Mouse (Mus musculus) liver, postnatal 0 days (tissue): Measurements from ENCODE around the gene Med26. TPM values are rescaled to one million over a fixed set of nuclear protein-coding genes. Genes with fewer than 3 reads are reported as not detected.

Experiments
- ATAC-seq: fragments of 200-750 bp; cut with Nextera tagmentation; 2 replicates; pipeline ENCODE4 v1.8.0; 2017; ENCODE audit warnings: mild to moderate bottlenecking, moderate library complexity
- DNase-seq: peaks from one replicate; pipeline ENCODE4 v3.0.0-alpha.2; 2016
- H3K27ac ChIP-seq: fragments of 300-500 bp; sonication (generic); 2 replicates; pipeline ENCODE4 v1.5.1; 2014; ENCODE audit warnings: antibody characterized with exemption, moderate library complexity, mild to moderate bottlenecking, low read depth
- H3K27me3 ChIP-seq: fragments of 300-500 bp; sonication (generic); 2 replicates; pipeline ENCODE4 v1.6.1; 2014; ENCODE audit warnings: low read length, control low read depth, mixed read lengths; ENCODE audit not compliant: insufficient read depth
- H3K36me3 ChIP-seq: fragments of 300-500 bp; sonication (generic); replicated peaks from 2 replicates; pipeline ENCODE4 v1.6.1; 2014; ENCODE audit warnings: mild to moderate bottlenecking, control low read depth, low read length, moderate library complexity, mixed read lengths; ENCODE audit not compliant: insufficient read depth
- H3K4me1 ChIP-seq: fragments of 300-500 bp; sonication (generic); 2 replicates; pipeline ENCODE4 v1.6.1; 2014; ENCODE audit warnings: antibody characterized with exemption, mild to moderate bottlenecking, control low read depth; ENCODE audit not compliant: insufficient read depth
- H3K4me2 ChIP-seq: fragments of 300-500 bp; sonication (generic); 2 replicates; pipeline ENCODE4 v1.6.1; 2014; ENCODE audit warnings: low read depth, mild to moderate bottlenecking, low read length, moderate library complexity, mixed read lengths
- H3K4me3 ChIP-seq: fragments of 300-500 bp; sonication (generic); 2 replicates; pipeline ENCODE4 v1.5.1; 2014; ENCODE audit warnings: low read depth, low read length
- H3K9ac ChIP-seq: fragments of 300-500 bp; sonication (generic); replicated peaks from 2 replicates; pipeline ENCODE4 v1.6.1; 2014; ENCODE audit warnings: mild to moderate bottlenecking, moderate library complexity
- H3K9me3 ChIP-seq: fragments of 300-500 bp; sonication (generic); 2 replicates; pipeline ENCODE4 v1.6.1; 2016; ENCODE audit warnings: mild to moderate bottlenecking, control low read depth, low read length, mixed read lengths
- CTCF ChIP-seq: sonication (generic); IDR thresholded peaks from 2 replicates; pipeline ENCODE4 v1.5.1; 2016; ENCODE audit warnings: antibody characterized with exemption, low read depth
- EP300 ChIP-seq: IDR thresholded peaks from 2 replicates; pipeline ENCODE4 v1.6.1; 2016; ENCODE audit warnings: antibody characterized with exemption, low read depth, mild to moderate bottlenecking
- WGBS: fragments of 180-500 bp; shearing (Covaris S2); extraction: QIAGEN DNeasy Blood & Tissue Kit; methylation state at CpG from one replicate; pipeline ENCODE4 v1.1.7; 2014; ENCODE audit not compliant: insufficient replicate concordance; 5-methylcytosine and 5-hydroxymethylcytosine counted together
- polyA plus RNA-seq: library from polyadenylated mRNA; unstranded; fragments of >200 nt; fragmentation: Nextera tagmentation; extraction: Ambion mirVana; gene quantifications from 2 replicates; pipeline ENCODE4 v1.2.1, GENCODE M21; 2015

Med26 gene
- polyA plus RNA-seq, 1 experiment from 2014 or later, result 4.9 TPM

DNA sequence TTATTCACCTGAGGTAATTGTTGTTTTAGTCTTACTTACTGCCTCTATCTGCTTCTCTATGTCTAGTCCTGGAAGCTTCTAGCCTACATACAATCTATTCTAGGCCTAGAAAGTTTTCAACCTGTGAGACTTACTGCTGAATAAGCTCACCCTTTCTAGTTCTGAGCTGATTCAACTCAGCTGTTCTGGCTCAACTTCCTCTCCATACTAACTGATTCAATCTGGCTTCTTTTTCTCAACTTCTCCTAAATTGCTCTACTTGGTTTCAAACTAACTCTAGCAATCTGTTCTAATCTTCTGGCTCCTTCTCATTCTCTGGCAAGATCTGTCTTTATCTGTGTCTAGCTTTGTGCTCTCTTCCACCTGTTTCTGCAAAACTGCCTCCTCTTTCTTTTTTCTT lies 26.2 kb downstream of the Med26 start:
- TF ChIP-seq CTCF, result no peak
- no peaks in the 10 kb centered on the region for H3K36me3 ChIP-seq
- H3K27ac ChIP-seq, result no peak overlapping the region
- H3K4me1 ChIP-seq, result no peaks in the 10 kb centered on the region
- H3K27me3 ChIP-seq, result no peaks in the 10 kb centered on the region
- H3K4me2 ChIP-seq, result no peak overlapping the region
- ATAC-seq (no peak), DNase-seq (no peak)
- no peak overlapping the region for H3K9ac ChIP-seq
- H3K9me3 ChIP-seq, result no peaks in the 10 kb centered on the region
- H3K4me3 ChIP-seq, result no peak overlapping the region

GRCm38 (mm10) chr8:72517421-72517988 lies 30.6 kb downstream of the Med26 start:
- DNase-seq (no peak), ATAC-seq (no peak)
- Histone ChIP-seq H3K4me3 (no peak overlapping the region), H3K27me3 (no peaks in the 10 kb centered on the region), H3K4me2 (no peak overlapping the region), H3K9ac (no peak overlapping the region), H3K27ac (no peak overlapping the region), H3K9me3 (no peaks in the 10 kb centered on the region), H3K36me3 (no peaks in the 10 kb centered on the region), H3K4me1 (peaks cover 4% of the 10 kb centered on the region; the same call in 1 of the 2 replicates)
- WGBS, result 70% methylated on average over 7 of the region's 7 CpGs
- TF ChIP-seq EP300 (no peak), CTCF (no peak)

- no peak overlapping the region for H3K27ac ChIP-seq
- no peaks in the 10 kb centered on the region for H3K27me3 ChIP-seq
- H3K9ac ChIP-seq, result no peak overlapping the region
- H3K36me3 ChIP-seq, result no peaks in the 10 kb centered on the region
- no peak overlapping the region for H3K4me3 ChIP-seq
- no peak overlapping the region for H3K4me2 ChIP-seq
- H3K4me1 ChIP-seq, result peaks cover 18% of the 10 kb centered on the region
- DNase-seq (no peak), ATAC-seq (no peak)
- no peaks in the 10 kb centered on the region for H3K9me3 ChIP-seq
- no peak for TF ChIP-seq CTCF
- no peak for TF ChIP-seq EP300
- 71% methylated on average over 1 of the region's 1 CpGs for WGBS
Measured at GRCm38 (mm10) chr8:72513158-72513557, 34.9 kb downstream of the Med26 start.

DNA sequence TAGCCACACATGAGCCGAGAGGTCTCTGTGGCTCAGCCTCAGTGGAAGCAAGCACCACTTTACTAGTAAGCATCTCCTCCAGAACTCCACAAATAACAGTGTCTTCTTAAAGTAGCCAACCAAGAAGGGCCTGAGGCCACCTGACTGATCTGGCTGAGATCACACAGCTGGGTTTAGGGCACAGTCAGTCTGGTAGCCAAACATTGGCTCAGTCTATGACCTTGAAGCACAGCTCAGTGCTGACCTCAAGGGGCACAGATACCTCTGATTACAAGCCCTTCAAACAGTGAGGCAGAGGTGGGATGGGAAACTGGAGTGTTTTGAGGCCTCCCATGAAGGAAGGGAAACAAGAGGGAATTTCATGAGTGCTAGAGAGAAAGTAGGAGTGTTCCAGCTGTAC lies 35.4 kb downstream of the Med26 start:
- H3K9ac ChIP-seq, result no peak overlapping the region
- no peaks in the 10 kb centered on the region for H3K36me3 ChIP-seq
- no peak overlapping the region for H3K4me2 ChIP-seq
- DNase-seq (no peak), ATAC-seq (no peak)
- no peaks in the 10 kb centered on the region for H3K27me3 ChIP-seq
- no peak overlapping the region for H3K4me3 ChIP-seq
- WGBS, result 90% methylated on average over 1 of the region's 1 CpGs
- no peak overlapping the region for H3K27ac ChIP-seq
- TF ChIP-seq CTCF (no peak), EP300 (no peak)
- peaks cover 21% of the 10 kb centered on the region for H3K4me1 ChIP-seq
- H3K9me3 ChIP-seq, result no peaks in the 10 kb centered on the region

DNA sequence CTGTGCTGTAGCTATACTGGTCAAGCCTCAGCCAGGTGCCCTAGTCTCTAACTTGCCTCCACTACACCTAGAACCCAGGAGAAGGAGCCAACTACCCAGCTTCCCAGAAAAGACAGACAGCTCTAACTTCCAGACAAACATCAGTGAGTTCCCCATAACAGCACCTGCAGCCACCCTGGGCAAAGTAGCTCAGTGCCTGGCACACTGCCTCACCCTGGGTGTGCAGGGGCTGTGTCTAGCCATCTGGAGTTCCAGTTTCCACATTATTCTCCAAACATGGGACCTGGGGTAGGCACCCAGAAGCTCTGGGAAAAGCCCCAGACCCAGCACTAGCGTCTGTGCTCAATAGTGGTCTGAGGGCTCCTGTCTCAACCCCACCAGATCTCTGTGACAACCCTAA lies 40.6 kb downstream of the Med26 start:
- DNase-seq (no peak), ATAC-seq (no peak)
- WGBS, result 86% methylated on average over 1 of the region's 1 CpGs
- no peak for TF ChIP-seq CTCF
- TF ChIP-seq EP300, result no peak
- H3K36me3 ChIP-seq, result no peaks in the 10 kb centered on the region
- no peak overlapping the region; the same call in 1 of the 2 replicates for H3K27ac ChIP-seq
- H3K4me3 ChIP-seq, result no peak overlapping the region
- H3K9me3 ChIP-seq, result no peaks in the 10 kb centered on the region
- H3K27me3 ChIP-seq, result no peaks in the 10 kb centered on the region
- no peak overlapping the region for H3K4me2 ChIP-seq
- H3K4me1 ChIP-seq, result peaks cover 56% of the 10 kb centered on the region
- H3K9ac ChIP-seq, result no peak overlapping the region

DNA sequence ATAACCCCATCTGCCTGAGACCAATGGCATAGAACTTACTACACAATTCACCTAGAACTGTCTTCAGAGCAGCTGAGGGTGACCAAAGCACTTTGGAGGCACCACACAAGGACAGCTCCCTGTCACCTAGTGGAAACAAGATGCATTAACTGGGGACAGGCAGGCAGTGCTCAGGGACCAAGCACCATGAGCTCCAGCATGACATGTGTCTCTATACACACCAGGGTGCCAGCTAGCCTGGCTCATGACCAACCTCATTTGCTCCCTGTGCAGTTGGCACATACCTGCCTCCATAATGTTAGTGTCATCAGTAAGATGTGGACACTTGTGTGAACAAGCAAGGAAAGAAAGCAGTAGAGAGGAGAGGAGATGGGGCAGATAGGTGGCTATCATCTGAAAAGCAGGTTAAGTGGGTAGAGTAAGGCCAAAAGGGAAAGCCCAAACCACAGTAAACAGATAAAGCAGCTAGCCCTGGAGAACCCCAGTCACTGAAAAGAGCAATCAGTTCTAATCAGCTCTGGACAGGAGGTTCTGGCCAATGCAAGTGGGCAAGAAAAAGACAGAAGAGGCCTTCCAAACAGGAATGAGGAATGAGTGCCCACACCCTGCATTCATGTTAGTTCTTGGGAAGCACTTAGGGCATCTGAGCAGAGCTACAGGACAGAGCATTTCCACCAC lies 43.3 kb downstream of the Med26 start:
- Histone ChIP-seq H3K27ac (no peak overlapping the region), H3K4me3 (no peak overlapping the region), H3K9ac (no peak overlapping the region; the same call in 1 of the 2 replicates), H3K27me3 (no peaks in the 10 kb centered on the region), H3K36me3 (no peaks in the 10 kb centered on the region), H3K4me1 (peaks cover 56% of the 10 kb centered on the region), H3K9me3 (no peaks in the 10 kb centered on the region), H3K4me2 (no peak overlapping the region)
- TF ChIP-seq CTCF (0 out of 2 replicates have a peak, but pooled peaks have one; percentile 9), EP300 (no peak)
- ATAC-seq, result peak; percentile 33; the same call in 1 of the 2 replicates
- DNase-seq, result no peak
